Mouse (Mus musculus) hindbrain, postnatal 0 days (tissue): Measurements from ENCODE around the gene Adamtsl2. TPM values are rescaled to one million over a fixed set of nuclear protein-coding genes. Genes with fewer than 3 reads are reported as not detected.

ENCODE experiments used
- ATAC-seq: fragments of 200-750 bp; cut with Nextera tagmentation; 2 replicates; pipeline ENCODE4 v1.8.0; 2017; ENCODE audit warnings: mild to moderate bottlenecking, moderate TSS enrichment, moderate library complexity
- DNase-seq: peaks from one replicate; pipeline ENCODE4 v3.0.0-alpha.2; 2015; ENCODE audit warnings: low spot score
- H3K27ac ChIP-seq: fragments of 300-500 bp; sonication (generic); 2 replicates; pipeline ENCODE4 v1.5.1; 2014; ENCODE audit warnings: mild to moderate bottlenecking
- H3K27me3 ChIP-seq: fragments of 300-500 bp; sonication (generic); 2 replicates; pipeline ENCODE4 v1.6.1; 2014; ENCODE audit warnings: low read length, mixed read lengths; ENCODE audit not compliant: insufficient read depth
- H3K36me3 ChIP-seq: fragments of 300-500 bp; sonication (generic); 2 replicates; pipeline ENCODE4 v1.6.1; 2014; ENCODE audit warnings: low read length, mixed read lengths; ENCODE audit not compliant: insufficient read depth
- H3K4me1 ChIP-seq: fragments of 300-500 bp; sonication (generic); 2 replicates; pipeline ENCODE4 v1.6.1; 2014; ENCODE audit warnings: antibody characterized with exemption, low read length, mixed read lengths; ENCODE audit not compliant: insufficient read depth
- H3K4me2 ChIP-seq: fragments of 300-500 bp; sonication (generic); 2 replicates; pipeline ENCODE4 v1.6.1; 2014; ENCODE audit warnings: low read depth, mild to moderate bottlenecking, low read length, moderate library complexity, mixed read lengths
- H3K4me3 ChIP-seq: fragments of 300-500 bp; sonication (generic); 2 replicates; pipeline ENCODE4 v1.5.1; 2014; ENCODE audit warnings: low read length
- H3K9ac ChIP-seq: fragments of 300-500 bp; sonication (generic); replicated peaks from 2 replicates; pipeline ENCODE4 v1.6.1; 2014; ENCODE audit warnings: mild to moderate bottlenecking, low read length, moderate library complexity, mixed read lengths
- H3K9me3 ChIP-seq: fragments of 300-500 bp; sonication (generic); 2 replicates; pipeline ENCODE4 v1.6.1; 2016; ENCODE audit warnings: low read length, mixed read lengths
- CTCF ChIP-seq: IDR thresholded peaks from 2 replicates; pipeline ENCODE4 v1.5.1; 2016; ENCODE audit warnings: antibody characterized with exemption, control low read depth, low read depth
- WGBS: fragments of 180-500 bp; shearing (Covaris S2); extraction: QIAGEN DNeasy Blood & Tissue Kit; methylation state at CpG from one replicate; pipeline ENCODE4 v1.1.7; 2014; 5-methylcytosine and 5-hydroxymethylcytosine counted together
- polyA plus RNA-seq: library from polyadenylated mRNA; unstranded; fragments of >200 nt; fragmentation: Nextera tagmentation; extraction: Ambion mirVana; gene quantifications from 2 replicates; pipeline ENCODE4 v1.2.1, GENCODE M21; 2015
- total RNA-seq: library from RNA; depleted of rRNA; stranded (reverse); fragments of >200 nt; gene quantifications from 2 replicates; pipeline ENCODE4 v1.2.3, GENCODE M21; 2014; rRNA removed

Gene Adamtsl2
- 8.7 and 9.9 TPM in 2 replicates for total RNA-seq
- 4.4 and 5.3 TPM in 2 replicates for polyA plus RNA-seq

- peak; percentile 83 for ATAC-seq
- Histone ChIP-seq H3K4me1 (peaks cover 38% of the 10 kb centered on the region), H3K9ac (0 out of 2 replicates have a peak within 1 kb of the TSS, but pooled peaks have one; percentile 3), H3K9me3 (no peaks in the 10 kb centered on the region), H3K4me3 (no peak within 1 kb of the TSS), H3K4me2 (peak within 1 kb of the TSS; percentile 34), H3K27me3 (no peaks in the 10 kb centered on the region), H3K36me3 (no peaks in the 10 kb centered on the region), H3K27ac (peak within 1 kb of the TSS; percentile 60; the same call in 1 of the 2 replicates)
- peak; percentile 91 for DNase-seq
- TF ChIP-seq CTCF = peak; percentile 13; the same call in 1 of the 2 replicates
- 7% methylated on average over 10 of the region's 10 CpGs for WGBS
Measured at GRCm38 (mm10) chr2:27079152-27079584, at the start of gene Adamtsl2. Gene Adamtsl2, plus strand, starts transcription at chr2:27079379.

GRCm38 (mm10) chr2:27032361-27032760 lies 46.8 kb upstream of the Adamtsl2 start:
- Histone ChIP-seq H3K27me3 (no peaks in the 10 kb centered on the region), H3K36me3 (no peaks in the 10 kb centered on the region), H3K9ac (no peak overlapping the region), H3K27ac (no peak overlapping the region), H3K9me3 (no peaks in the 10 kb centered on the region), H3K4me3 (no peak overlapping the region), H3K4me1 (peaks cover 4% of the 10 kb centered on the region), H3K4me2 (no peak overlapping the region)
- DNase-seq (no peak), ATAC-seq (no peak)
- 73% methylated on average over 2 of the region's 2 CpGs for WGBS
- TF ChIP-seq CTCF = peak; percentile 34

- H3K4me2 ChIP-seq = no peak overlapping the region
- 72% methylated on average over 3 of the region's 3 CpGs for WGBS
- DNase-seq (no peak), ATAC-seq (no peak)
- H3K27me3 ChIP-seq = no peaks in the 10 kb centered on the region
- no peak for TF ChIP-seq CTCF
- no peak overlapping the region for H3K4me3 ChIP-seq
- H3K4me1 ChIP-seq = no peaks in the 10 kb centered on the region
- no peak overlapping the region for H3K9ac ChIP-seq
- no peaks in the 10 kb centered on the region for H3K9me3 ChIP-seq
- H3K36me3 ChIP-seq = no peaks in the 10 kb centered on the region
- H3K27ac ChIP-seq = no peak overlapping the region
Measured at GRCm38 (mm10) chr2:27036003-27036402, 43.2 kb upstream of the Adamtsl2 start.

GRCm38 (mm10) chr2:27037008-27037407 lies 42.2 kb upstream of the Adamtsl2 start:
- TF ChIP-seq CTCF = no peak
- no peak for DNase-seq

GRCm38 (mm10) chr2:27038596-27038995 lies 40.6 kb upstream of the Adamtsl2 start:
- H3K4me2 ChIP-seq = no peak overlapping the region

More at GRCm38 (mm10) chr2:27037008-27037407, 42.2 kb upstream of the Adamtsl2 start:
- Histone ChIP-seq H3K9ac (no peak overlapping the region), H3K4me3 (no peak overlapping the region), H3K4me1 (no peaks in the 10 kb centered on the region), H3K36me3 (no peaks in the 10 kb centered on the region), H3K4me2 (no peak overlapping the region), H3K9me3 (no peaks in the 10 kb centered on the region), H3K27me3 (no peaks in the 10 kb centered on the region), H3K27ac (no peak overlapping the region)
- WGBS = 65% methylated on average over 4 of the region's 4 CpGs
- no peak for ATAC-seq

GRCm38 (mm10) chr2:27039286-27039685 lies 39.9 kb upstream of the Adamtsl2 start:
- TF ChIP-seq CTCF = peak; percentile 49
- no peak overlapping the region for H3K4me3 ChIP-seq
- H3K36me3 ChIP-seq = no peaks in the 10 kb centered on the region
- H3K4me1 ChIP-seq = no peaks in the 10 kb centered on the region
- H3K4me2 ChIP-seq = no peak overlapping the region
- no peak for ATAC-seq
- no peaks in the 10 kb centered on the region for H3K27me3 ChIP-seq
- 5% methylated on average over 1 of the region's 1 CpGs for WGBS
- H3K9ac ChIP-seq = no peak overlapping the region
- H3K27ac ChIP-seq = no peak overlapping the region
- no peaks in the 10 kb centered on the region for H3K9me3 ChIP-seq
- no peak for DNase-seq

More at GRCm38 (mm10) chr2:27038596-27038995, 40.6 kb upstream of the Adamtsl2 start:
- 6% methylated on average over 3 of the region's 3 CpGs for WGBS
- peak; percentile 96 for TF ChIP-seq CTCF
- Histone ChIP-seq H3K36me3 (no peaks in the 10 kb centered on the region), H3K4me3 (no peak overlapping the region), H3K9me3 (no peaks in the 10 kb centered on the region), H3K27ac (no peak overlapping the region), H3K9ac (no peak overlapping the region), H3K27me3 (no peaks in the 10 kb centered on the region), H3K4me1 (no peaks in the 10 kb centered on the region)
- ATAC-seq (peak; percentile 61), DNase-seq (peak; percentile 88)

GRCm38 (mm10) chr2:27042131-27042844 lies 36.9 kb upstream of the Adamtsl2 start:
- no peak for TF ChIP-seq CTCF
- WGBS = 58% methylated on average over 8 of the region's 8 CpGs
- no peak overlapping the region for H3K4me3 ChIP-seq
- no peak overlapping the region for H3K27ac ChIP-seq
- no peaks in the 10 kb centered on the region for H3K27me3 ChIP-seq
- H3K9ac ChIP-seq = no peak overlapping the region
- DNase-seq (no peak), ATAC-seq (no peak)
- H3K36me3 ChIP-seq = no peaks in the 10 kb centered on the region
- H3K9me3 ChIP-seq = no peaks in the 10 kb centered on the region
- H3K4me1 ChIP-seq = no peaks in the 10 kb centered on the region
- no peak overlapping the region for H3K4me2 ChIP-seq
